Mouse (Mus musculus): ENCODE data around the gene Prkn. TPM values are rescaled to one million over a fixed set of nuclear protein-coding genes. Genes with fewer than 3 reads are reported as not detected.

The Prkn gene
- total and polyA plus RNA-seq, 3 experiments, result 0.39 to 0.50 TPM; not detected in 1

- TF ChIP-seq SMC3 (IDR thresholded peaks at IDR 0.05; ENCODE audit: low read depth, low read length), result no peak
- no peak for TF ChIP-seq MAX (IDR thresholded peaks at IDR 0.05; ENCODE audit: low read length)
- no peak for TF ChIP-seq NELFE (IDR thresholded peaks at IDR 0.05; ENCODE audit: low read depth, low read length)
- no peak for TF ChIP-seq CHD2 (IDR thresholded peaks at IDR 0.05; ENCODE audit: low read length)
- no peak for TF ChIP-seq E2F4 (IDR thresholded peaks at IDR 0.05; ENCODE audit: borderline replicate concordance, low read depth, low read length)
- TF ChIP-seq TAL1 (IDR thresholded peaks at IDR 0.05; ENCODE audit: low read length), result no peak
- TF ChIP-seq HCFC1 (IDR thresholded peaks at IDR 0.05; ENCODE audit: low read depth, low read length), result no peak
- no peak for TF ChIP-seq GABPA (IDR thresholded peaks at IDR 0.05; ENCODE audit: low read depth, low read length)
- TF ChIP-seq POLR2AphosphoS2 (IDR thresholded peaks at IDR 0.05; ENCODE audit: low read length), result no peak
- no peak for TF ChIP-seq MYB (IDR thresholded peaks at IDR 0.05; ENCODE audit: low read depth, low read length)
- TF ChIP-seq CHD1 (IDR thresholded peaks at IDR 0.05; ENCODE audit: low read depth, low read length), result no peak
- no peak for TF ChIP-seq ZC3H11A (IDR thresholded peaks at IDR 0.05; ENCODE audit: low read depth, low read length)
- Histone ChIP-seq H3K9me3 (replicated peaks; ENCODE audit: insufficient read depth, low read length) (no peaks in the 10 kb centered on the region), H3K79me2 (ENCODE audit: control insufficient read depth, insufficient read depth, low read length, poor library complexity) (no peaks in the 10 kb centered on the region), H3K4me1 (ENCODE audit: control insufficient read depth in 1 of 2, insufficient read depth in 2 of 2, low read length in 2 of 2) (no peaks in the 10 kb centered on the region), H3K4me3 (ENCODE audit: control insufficient read depth in 1 of 2, insufficient read depth in 1 of 2, low read depth in 2 of 2, low read length in 2 of 2) (no peak overlapping the region), H3K27ac (ENCODE audit: control insufficient read depth, low read depth, low read length) (no peak overlapping the region), H3K27me3 (ENCODE audit: control insufficient read depth in 1 of 2, insufficient read depth in 2 of 2, low read length in 2 of 2) (no peaks in the 10 kb centered on the region; a peak in 1 of 4 replicates), H3K36me3 (ENCODE audit: control insufficient read depth in 1 of 2, insufficient read depth in 2 of 2, low read length in 2 of 2) (no peaks in the 10 kb centered on the region), H3K9ac (ENCODE audit: control insufficient read depth, low read depth, low read length, poor library complexity, severe bottlenecking) (no peak overlapping the region)
- no peak for DNase-seq (ENCODE audit: low read depth, low spot score)
Observed at GRCm38 (mm10) chr17:11913620-11914019, 1073.4 kb downstream of the Prkn start.

- Histone ChIP-seq H3K9me3 (replicated peaks; ENCODE audit: insufficient read depth, low read length) (no peaks in the 10 kb centered on the region), H3K4me3 (ENCODE audit: control insufficient read depth in 1 of 2, insufficient read depth in 1 of 2, low read depth in 2 of 2, low read length in 2 of 2) (no peak overlapping the region), H3K9ac (ENCODE audit: control insufficient read depth, low read depth, low read length, poor library complexity, severe bottlenecking) (no peak overlapping the region), H3K4me1 (ENCODE audit: control insufficient read depth in 1 of 2, insufficient read depth in 2 of 2, low read length in 2 of 2) (no peaks in the 10 kb centered on the region), H3K27me3 (ENCODE audit: control insufficient read depth in 1 of 2, insufficient read depth in 2 of 2, low read length in 2 of 2) (no peaks in the 10 kb centered on the region; a peak in 1 of 4 replicates), H3K79me2 (ENCODE audit: control insufficient read depth, insufficient read depth, low read length, poor library complexity) (no peaks in the 10 kb centered on the region), H3K27ac (ENCODE audit: control insufficient read depth, low read depth, low read length) (no peak overlapping the region), H3K36me3 (ENCODE audit: control insufficient read depth in 1 of 2, insufficient read depth in 2 of 2, low read length in 2 of 2) (no peaks in the 10 kb centered on the region)
- no peak for DNase-seq (ENCODE audit: low read depth, low spot score)
- TF ChIP-seq TAL1 (IDR thresholded peaks at IDR 0.05; ENCODE audit: low read length), result no peak
- TF ChIP-seq ZKSCAN1 (IDR thresholded peaks at IDR 0.05; ENCODE audit: low read depth, low read length), result no peak
- TF ChIP-seq BHLHE40 (IDR thresholded peaks at IDR 0.05; ENCODE audit: borderline replicate concordance, low read depth, low read length), result no peak
Observed at GRCm38 (mm10) chr17:11914451-11914850, 1074.3 kb downstream of the Prkn start.

- no peaks in the 10 kb centered on the region for H3K36me3 ChIP-seq (ENCODE audit: control insufficient read depth in 1 of 2, insufficient read depth in 2 of 2, low read length in 2 of 2)
- H3K4me1 ChIP-seq (ENCODE audit: control insufficient read depth in 1 of 2, insufficient read depth in 2 of 2, low read length in 2 of 2), result no peaks in the 10 kb centered on the region
- H3K27me3 ChIP-seq (ENCODE audit: control insufficient read depth in 1 of 2, insufficient read depth in 2 of 2, low read length in 2 of 2), result no peaks in the 10 kb centered on the region; a peak in 1 of 4 replicates
- H3K27ac ChIP-seq (ENCODE audit: control insufficient read depth, low read depth, low read length), result no peak overlapping the region
- peak; percentile 42 for DNase-seq (ENCODE audit: low read depth, low spot score)
- no peak overlapping the region for H3K4me3 ChIP-seq (ENCODE audit: control insufficient read depth in 1 of 2, insufficient read depth in 1 of 2, low read depth in 2 of 2, low read length in 2 of 2)
- TF ChIP-seq TCF12 (IDR thresholded peaks at IDR 0.05; ENCODE audit: low read depth, low read length) (no peak), SMC3 (IDR thresholded peaks at IDR 0.05; ENCODE audit: low read depth, low read length) (peak; percentile 63), MEF2A (IDR thresholded peaks at IDR 0.05; ENCODE audit: extremely low read depth, insufficient replicate concordance, low read depth, low read length, poor library complexity, severe bottlenecking) (no peak), USF1 (IDR thresholded peaks at IDR 0.05; ENCODE audit: low read depth, low read length) (no peak), RAD21 (IDR thresholded peaks at IDR 0.05; ENCODE audit: low read depth, low read length) (peak; percentile 62), ZC3H11A (IDR thresholded peaks at IDR 0.05; ENCODE audit: low read depth, low read length) (0 out of 2 replicates have a peak, but pooled peaks have one; percentile 33), CTCF (IDR thresholded peaks at IDR 0.05 in 2 of 3, conservative IDR thresholded peaks at IDR 0.05 in 1 of 3; ENCODE audit: control insufficient read depth in 1 of 3, insufficient read depth in 1 of 3, low read depth in 2 of 3, low read length in 3 of 3, poor library complexity in 1 of 3, severe bottlenecking in 1 of 3) (peak; percentile 23 to 58 (median 49); a peak in 5 of 6 replicates)
- no peaks in the 10 kb centered on the region for H3K79me2 ChIP-seq (ENCODE audit: control insufficient read depth, insufficient read depth, low read length, poor library complexity)
- H3K9ac ChIP-seq (ENCODE audit: control insufficient read depth, low read depth, low read length, poor library complexity, severe bottlenecking), result no peak overlapping the region
- no peaks in the 10 kb centered on the region for H3K9me3 ChIP-seq (replicated peaks; ENCODE audit: insufficient read depth, low read length)
Observed at GRCm38 (mm10) chr17:11918123-11918801, 1078.1 kb downstream of the Prkn start.

Measured in MEL (cell line).